Comparison of ENCODE assay signal across 8 mouse cellular contexts in the genomic region with DNA sequence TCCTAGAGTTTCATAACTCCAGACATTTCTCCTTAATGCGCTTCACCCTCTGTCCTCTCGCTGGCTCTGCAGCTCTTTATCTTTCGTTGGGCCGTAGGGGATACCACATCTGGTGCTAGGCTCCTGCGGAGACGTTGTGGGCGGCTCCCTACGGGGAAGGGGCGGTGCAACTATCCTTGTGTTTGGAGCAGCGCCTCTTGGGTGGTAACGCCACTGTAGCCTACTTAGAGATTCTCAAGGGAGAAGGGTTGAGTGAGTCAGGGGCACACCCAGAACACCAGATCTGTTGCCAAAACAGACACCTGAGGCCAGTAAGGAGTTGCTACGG. TPM values are rescaled to one million over a fixed set of nuclear protein-coding genes. Genes with fewer than 3 reads are reported as not detected.
A peak's percentile ranks its signal among the peaks of the same experiment; 100 is the strongest.
DNase-seq lines count a peak whose midpoint lies in the region; ATAC-seq lines count a peak whose summit lies in the region.

No protein-coding gene starts in this region.

- DNase-seq in cerebellum, adult 11 months = peak; percentile 35
- DNase-seq in cerebellum, postnatal 25 days = no peak
- DNase-seq in brain, adult 2 months (ENCODE audit: low read depth, low spot score) = peak; percentile 62
- DNase-seq in frontal cortex, postnatal 25 days (ENCODE audit: low spot score in 2 of 2) = peak; percentile 18 to 20
- no peak for DNase-seq in limb, embryonic 10.5 days (ENCODE audit: low spot score)
- peak; percentile 53 for DNase-seq in midbrain, embryonic 10.5 days (ENCODE audit: low spot score)
- DNase-seq in spleen, postnatal 10 days (ENCODE audit: low spot score in 2 of 2) = peak; percentile 66 to 81

- WGBS in hindbrain, embryonic 12.5 days = under 1% methylated on average over 12 of the region's 12 CpGs
- under 1% methylated on average over 12 of the region's 12 CpGs for WGBS in limb, embryonic 10.5 days
- under 1% methylated on average over 12 of the region's 12 CpGs for WGBS in midbrain, embryonic 10.5 days

- H3K9me3 ChIP-seq in hindbrain, embryonic 12.5 days (replicated peaks) = no peaks in the 10 kb centered on the region
- H3K9me3 ChIP-seq in limb, embryonic 10.5 days (replicated peaks) = no peaks in the 10 kb centered on the region
- H3K9me3 ChIP-seq in midbrain, embryonic 10.5 days (replicated peaks) = no peaks in the 10 kb centered on the region

- peaks cover 26% of the 10 kb centered on the region for H3K36me3 ChIP-seq in hindbrain, embryonic 12.5 days
- H3K36me3 ChIP-seq in limb, embryonic 10.5 days = peaks cover 34% of the 10 kb centered on the region
- peaks cover 33% of the 10 kb centered on the region for H3K36me3 ChIP-seq in midbrain, embryonic 10.5 days

- H3K27me3 ChIP-seq in hindbrain, embryonic 12.5 days = no peaks in the 10 kb centered on the region
- H3K27me3 ChIP-seq in limb, embryonic 10.5 days (ENCODE audit: low read depth, poor library complexity, severe bottlenecking) = no peaks in the 10 kb centered on the region
- no peaks in the 10 kb centered on the region for H3K27me3 ChIP-seq in midbrain, embryonic 10.5 days (ENCODE audit: low read depth, poor library complexity, severe bottlenecking)

- peak; percentile 36 for ATAC-seq in hindbrain, embryonic 12.5 days (ENCODE audit: low FRiP score)

- H3K9ac ChIP-seq in hindbrain, embryonic 12.5 days = peak overlapping the region; percentile 85

- H3K4me2 ChIP-seq in hindbrain, embryonic 12.5 days (replicated peaks) = peak overlapping the region; percentile 99

- H3K27ac ChIP-seq in hindbrain, embryonic 12.5 days = peak overlapping the region; percentile 82
- peak overlapping the region; percentile 88 for H3K27ac ChIP-seq in limb, embryonic 10.5 days
- peak overlapping the region; percentile 92 for H3K27ac ChIP-seq in midbrain, embryonic 10.5 days (replicated peaks)

- peaks cover 16% of the 10 kb centered on the region for H3K4me1 ChIP-seq in hindbrain, embryonic 12.5 days
- peaks cover 17% of the 10 kb centered on the region for H3K4me1 ChIP-seq in limb, embryonic 10.5 days
- peaks cover 19% of the 10 kb centered on the region for H3K4me1 ChIP-seq in midbrain, embryonic 10.5 days

- H3K4me3 ChIP-seq in hindbrain, embryonic 12.5 days = peak overlapping the region; percentile 75
- H3K4me3 ChIP-seq in limb, embryonic 10.5 days = peak overlapping the region; percentile 93
- H3K4me3 ChIP-seq in midbrain, embryonic 10.5 days = peak overlapping the region; percentile 91

RNA-seq across cellular contexts. Expression of gene Tpd52l2, which starts 0.6 kb away (rescaled TPM):
- polyA plus RNA-seq in hindbrain, embryonic 12.5 days (2016; fragmentation: Nextera tagmentation; extraction: Ambion mirVana) = 120 and 121 TPM in 2 replicates
- polyA plus RNA-seq in limb, embryonic 10.5 days (2016; fragmentation: Nextera tagmentation; extraction: Ambion mirVana) = 176 and 185 TPM in 2 replicates
- polyA plus RNA-seq in midbrain, embryonic 10.5 days (2016; fragmentation: Nextera tagmentation; extraction: Ambion mirVana) = 164 and 167 TPM in 2 replicates

RNA-seq across cellular contexts. Expression of gene Abhd16b, which starts 4.5 kb away (rescaled TPM):
- 0.12 TPM in 1 of 2 replicates, not detected in the other for polyA plus RNA-seq in hindbrain, embryonic 12.5 days (2016; fragmentation: Nextera tagmentation; extraction: Ambion mirVana)
- 0.08 and 0.21 TPM in 2 replicates for polyA plus RNA-seq in limb, embryonic 10.5 days (2016; fragmentation: Nextera tagmentation; extraction: Ambion mirVana)
- 0.07 TPM in 1 of 2 replicates, not detected in the other for polyA plus RNA-seq in midbrain, embryonic 10.5 days (2016; fragmentation: Nextera tagmentation; extraction: Ambion mirVana)

RNA-seq across cellular contexts. Expression of gene Dnajc5, which starts 22.8 kb away (rescaled TPM):
- 148 and 150 TPM in 2 replicates for polyA plus RNA-seq in hindbrain, embryonic 12.5 days (2016; fragmentation: Nextera tagmentation; extraction: Ambion mirVana)
- 86.6 and 97.6 TPM in 2 replicates for polyA plus RNA-seq in limb, embryonic 10.5 days (2016; fragmentation: Nextera tagmentation; extraction: Ambion mirVana)
- polyA plus RNA-seq in midbrain, embryonic 10.5 days (2016; fragmentation: Nextera tagmentation; extraction: Ambion mirVana) = 95.6 and 110 TPM in 2 replicates

RNA-seq across cellular contexts. Expression of gene Zbtb46, which starts 38.3 kb away (rescaled TPM):
- 22.3 and 22.7 TPM in 2 replicates for polyA plus RNA-seq in hindbrain, embryonic 12.5 days (2016; fragmentation: Nextera tagmentation; extraction: Ambion mirVana)
- polyA plus RNA-seq in limb, embryonic 10.5 days (2016; fragmentation: Nextera tagmentation; extraction: Ambion mirVana) = 17.5 and 17.7 TPM in 2 replicates
- 16.8 and 19.0 TPM in 2 replicates for polyA plus RNA-seq in midbrain, embryonic 10.5 days (2016; fragmentation: Nextera tagmentation; extraction: Ambion mirVana)

Comparison
In these comparisons a context has a peak if more than half of its experiments do, and no peak if none do; other contexts are left out.
1. DNase-seq: peak in cerebellum, adult 11 months (single experiment), brain, adult 2 months (single experiment), frontal cortex, postnatal 25 days (2 of 2), midbrain, embryonic 10.5 days (single experiment) and spleen, postnatal 10 days (2 of 2); none in cerebellum, postnatal 25 days (0 of 2) and limb, embryonic 10.5 days (single experiment).
2. Peak in every context shown above with its lines, with median percentiles within 50 percentile points of each other: H3K27ac ChIP-seq and H3K4me3 ChIP-seq.